Mouse (Mus musculus) cerebellum, postnatal 4 days (tissue): ENCODE results near the gene Acoxl.

ENCODE experiments used
- DNase-seq, 2 experiments: peaks; one replicate each; pipeline ENCODE4 v3.0.0; 2022; ENCODE audit warnings: low spot score in 2 of 2, mixed read lengths in 1 of 2

Gene Acoxl

DNA sequence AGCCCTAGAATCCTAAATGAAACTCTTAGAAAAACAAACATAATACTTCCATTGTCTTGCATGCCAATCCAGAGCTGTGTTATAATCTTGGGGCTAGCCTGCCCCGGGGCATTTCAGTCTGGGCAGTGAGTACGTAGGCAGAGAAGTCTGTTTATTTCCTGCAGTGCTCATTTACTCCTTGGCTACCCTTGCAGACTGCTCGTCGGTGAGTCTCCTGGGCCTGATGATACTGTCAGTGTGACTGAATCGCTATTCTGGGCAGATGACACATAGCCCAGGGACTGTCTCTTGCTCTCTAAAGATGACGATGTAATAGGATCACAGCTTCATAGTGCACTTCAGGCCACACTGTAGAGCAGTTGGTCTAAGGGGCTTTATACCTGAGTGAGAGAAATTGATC lies 56.2 kb downstream of the Acoxl start:
- DNase-seq, result no peak

DNA sequence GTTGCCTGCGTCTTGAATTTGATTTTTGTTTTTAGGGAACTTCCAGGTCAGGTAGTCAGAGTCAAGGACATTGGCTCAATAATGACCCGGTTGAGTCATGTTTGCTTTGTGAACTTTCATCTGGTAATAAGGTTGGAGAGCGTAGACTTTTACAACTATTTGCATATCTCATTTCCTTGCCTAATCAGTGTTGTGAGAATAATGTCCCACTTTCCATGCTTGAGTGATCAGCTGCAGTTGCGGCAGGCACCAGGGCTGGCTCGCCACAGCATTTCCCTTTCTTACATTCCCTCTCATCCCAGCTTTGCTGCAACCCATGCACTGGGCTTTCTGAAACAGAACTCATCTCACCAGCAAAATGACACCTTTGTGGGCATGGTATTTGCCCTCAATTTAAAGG lies 59.0 kb downstream of the Acoxl start:
- no peak for DNase-seq

DNA sequence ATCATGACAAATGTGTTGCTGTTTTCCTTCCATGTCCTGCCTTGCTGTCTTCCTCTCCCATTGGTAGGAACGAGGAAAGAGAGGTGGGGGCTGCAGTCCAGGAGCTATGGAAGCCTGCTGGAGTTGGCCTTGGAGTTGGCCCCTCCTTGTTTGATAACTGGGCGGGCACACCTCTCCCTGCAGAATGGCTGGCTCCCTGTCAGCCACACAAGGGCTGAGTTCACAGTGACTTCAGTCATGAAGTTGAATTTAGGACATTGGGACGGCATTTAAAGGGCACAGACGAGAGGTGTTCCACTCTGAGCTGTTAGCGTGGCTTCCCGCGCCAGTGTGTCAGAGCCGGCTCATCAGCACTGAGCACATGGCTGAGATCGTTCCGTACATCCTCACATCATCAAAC lies 66.2 kb downstream of the Acoxl start:
- no peak for DNase-seq

DNA sequence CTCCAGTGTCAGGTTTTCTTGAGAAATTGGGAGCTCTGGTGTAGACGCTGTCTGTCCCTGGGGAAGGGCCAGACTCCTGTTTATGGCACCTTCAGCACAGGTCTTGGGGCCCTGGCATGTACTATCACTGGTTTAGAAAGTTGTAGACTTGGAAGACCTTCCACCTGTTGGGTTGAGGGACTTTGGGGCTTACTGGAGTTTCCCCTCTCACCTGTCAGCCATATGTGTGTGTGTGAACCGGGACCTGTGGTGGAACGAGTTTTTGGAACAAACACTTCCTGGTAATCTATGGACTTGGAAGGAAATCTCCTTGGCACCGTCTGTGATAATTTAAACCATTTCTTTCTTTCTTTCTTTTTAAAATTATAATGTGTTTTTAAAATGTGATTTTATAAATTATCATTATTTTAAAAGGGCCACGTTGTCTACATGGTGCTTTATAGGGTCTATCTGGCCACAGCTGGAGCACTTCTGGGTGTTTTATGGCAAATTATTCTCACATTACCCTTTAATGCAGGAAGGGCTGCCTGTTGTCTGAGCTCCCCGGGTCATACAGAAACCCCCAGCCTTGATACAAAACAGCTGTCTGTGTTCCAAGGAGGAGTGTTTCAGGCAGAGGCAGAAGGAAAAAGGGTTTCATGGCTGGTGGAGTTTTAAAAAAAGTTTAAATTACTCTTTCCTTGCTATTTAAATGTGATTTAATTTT lies 68.5 kb downstream of the Acoxl start:
- DNase-seq, result no peak

DNA sequence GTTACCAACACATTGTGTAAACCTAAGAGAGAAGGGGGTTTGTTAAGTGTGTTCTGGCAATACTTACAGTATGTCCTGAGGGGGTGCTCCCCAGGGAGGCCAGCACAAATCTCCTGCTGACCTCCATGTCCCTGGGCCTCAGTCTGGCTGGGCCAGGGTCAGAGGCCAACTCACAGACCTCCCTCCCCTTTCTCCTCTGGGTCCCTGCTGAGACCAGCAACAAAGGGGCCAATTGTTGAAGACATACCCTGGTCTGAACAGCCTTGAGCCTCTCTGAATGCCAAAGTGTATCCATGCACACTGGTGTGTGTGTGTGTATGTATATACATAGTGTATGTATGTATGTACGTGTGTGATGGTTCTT lies 69.0 kb downstream of the Acoxl start:
- DNase-seq, result no peak

DNA sequence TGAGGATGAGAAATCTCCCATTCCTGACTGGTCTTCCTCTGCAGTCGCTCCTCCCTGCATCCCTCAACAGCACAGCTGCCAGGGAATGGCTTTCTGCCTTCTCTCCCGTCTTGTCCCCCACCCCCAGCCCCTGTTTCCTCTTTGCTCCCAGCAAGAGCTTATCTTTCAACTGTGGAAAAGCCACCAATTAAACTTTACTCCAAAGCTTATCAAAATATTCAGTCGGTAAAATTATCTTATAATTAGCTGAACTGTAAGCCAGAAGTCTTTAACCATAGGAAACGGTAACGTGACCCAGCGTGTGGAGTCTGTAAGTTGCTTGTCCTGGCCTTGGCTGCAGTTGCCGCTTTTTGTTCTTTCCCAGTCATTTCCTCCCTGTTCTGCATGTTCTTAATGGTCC lies 70.2 kb downstream of the Acoxl start:
- DNase-seq, result no peak

DNA sequence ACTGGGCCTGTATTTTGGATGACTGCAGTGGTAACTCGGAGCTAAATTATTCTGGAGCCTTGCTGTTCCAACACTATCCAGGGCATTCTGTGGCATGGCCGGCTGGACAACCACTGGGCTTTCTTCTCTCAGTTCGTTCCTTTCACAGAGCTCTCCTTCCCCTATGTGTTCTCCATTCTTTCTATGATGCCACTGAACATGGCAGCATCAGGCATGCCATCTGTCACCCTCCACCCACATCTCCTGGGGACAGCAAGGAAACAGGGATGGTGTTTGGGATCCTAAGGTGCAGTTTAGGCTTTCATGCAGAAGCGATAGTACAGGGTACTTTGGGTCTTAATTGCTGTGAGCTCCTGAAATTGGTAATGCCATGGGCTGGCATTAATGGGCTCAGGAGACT lies 71.1 kb downstream of the Acoxl start:
- no peak for DNase-seq

DNA sequence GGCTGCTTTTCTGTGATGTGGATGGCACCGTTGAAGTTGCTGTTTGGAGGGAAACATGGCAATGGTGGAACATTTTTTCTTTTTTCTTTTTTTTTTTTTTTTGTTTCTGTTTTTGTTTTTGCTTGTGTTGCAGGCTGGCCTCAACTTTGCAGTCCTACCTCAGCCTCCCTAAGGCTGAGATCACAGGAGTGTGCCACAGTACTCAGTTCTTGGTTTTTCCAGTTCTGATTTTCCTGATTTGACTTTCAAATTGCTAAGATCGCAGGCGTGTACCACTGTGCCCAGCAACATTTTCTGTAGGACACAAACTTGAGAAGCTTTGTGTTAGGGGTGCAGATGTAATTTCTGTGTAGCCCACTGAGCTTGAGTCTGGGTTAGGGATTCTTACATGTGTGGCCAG lies 72.9 kb downstream of the Acoxl start:
- DNase-seq, result no peak

DNA sequence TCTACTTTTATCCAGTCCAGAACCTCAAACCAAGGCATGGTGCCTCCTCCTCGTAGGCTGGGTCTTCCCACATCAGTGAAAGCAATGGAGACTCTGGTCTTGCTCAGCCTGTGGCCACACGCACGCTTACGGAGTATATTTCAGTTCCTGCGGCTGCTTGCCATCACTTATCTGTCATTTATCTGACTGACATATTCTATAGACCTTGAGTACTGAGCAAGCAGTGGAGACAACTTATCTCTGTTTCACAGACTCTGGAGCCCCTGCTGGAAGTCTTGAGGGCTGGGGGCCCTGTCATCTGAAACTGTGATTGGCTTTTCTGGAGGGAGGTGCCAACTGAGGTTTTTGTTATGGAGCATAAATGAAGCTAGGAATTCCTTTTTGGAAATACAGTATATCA lies 75.4 kb downstream of the Acoxl start:
- DNase-seq, result no peak

DNA sequence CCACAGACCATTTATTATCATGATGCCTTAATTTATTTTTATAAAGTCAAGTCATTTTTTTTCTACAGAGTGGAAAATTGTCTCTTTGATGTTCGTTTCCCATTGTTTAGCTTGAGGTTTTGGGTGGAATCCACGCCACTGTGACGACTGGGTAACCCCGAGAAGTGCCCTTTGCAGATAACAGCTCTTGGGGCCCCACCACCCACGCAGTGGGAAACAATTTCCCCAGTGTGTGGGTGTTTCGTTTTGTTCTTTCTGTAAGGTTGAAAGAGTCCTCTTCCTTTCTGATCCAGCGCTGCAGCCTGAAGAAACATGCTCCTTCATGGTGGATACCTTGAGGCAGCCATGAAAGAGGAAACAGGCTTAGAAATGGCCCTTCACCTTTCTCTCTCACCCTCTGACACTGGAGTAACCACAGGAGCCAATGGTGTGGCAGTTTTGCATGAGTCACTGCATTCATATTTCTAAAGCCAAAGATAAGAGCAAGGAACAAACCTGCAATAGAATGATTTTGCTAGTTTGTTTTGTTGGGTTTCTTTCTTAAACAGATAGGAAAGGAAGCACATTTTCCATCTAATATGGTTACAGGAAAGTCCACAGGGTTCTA lies 78.2 kb downstream of the Acoxl start:
- DNase-seq, result no peak

DNA sequence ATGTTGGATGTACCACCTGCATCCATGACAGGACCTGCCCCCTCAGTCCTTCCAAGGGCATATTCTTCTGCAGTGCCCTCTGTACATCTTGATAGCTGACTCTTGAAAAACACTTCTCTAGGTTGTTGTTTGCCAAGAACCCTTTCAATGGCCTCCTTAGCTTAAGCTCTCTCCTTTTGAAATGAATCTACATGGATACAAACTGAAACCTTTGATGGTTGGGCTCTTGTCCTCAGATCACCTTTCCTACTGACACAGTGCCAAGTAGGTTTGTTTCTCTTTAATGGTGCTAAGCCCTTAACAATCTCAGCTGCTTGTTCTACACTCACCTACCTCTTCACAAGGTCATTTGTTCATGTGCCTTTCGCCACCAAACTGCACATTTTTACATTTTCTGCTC lies 81.1 kb downstream of the Acoxl start:
- no peak for DNase-seq

DNA sequence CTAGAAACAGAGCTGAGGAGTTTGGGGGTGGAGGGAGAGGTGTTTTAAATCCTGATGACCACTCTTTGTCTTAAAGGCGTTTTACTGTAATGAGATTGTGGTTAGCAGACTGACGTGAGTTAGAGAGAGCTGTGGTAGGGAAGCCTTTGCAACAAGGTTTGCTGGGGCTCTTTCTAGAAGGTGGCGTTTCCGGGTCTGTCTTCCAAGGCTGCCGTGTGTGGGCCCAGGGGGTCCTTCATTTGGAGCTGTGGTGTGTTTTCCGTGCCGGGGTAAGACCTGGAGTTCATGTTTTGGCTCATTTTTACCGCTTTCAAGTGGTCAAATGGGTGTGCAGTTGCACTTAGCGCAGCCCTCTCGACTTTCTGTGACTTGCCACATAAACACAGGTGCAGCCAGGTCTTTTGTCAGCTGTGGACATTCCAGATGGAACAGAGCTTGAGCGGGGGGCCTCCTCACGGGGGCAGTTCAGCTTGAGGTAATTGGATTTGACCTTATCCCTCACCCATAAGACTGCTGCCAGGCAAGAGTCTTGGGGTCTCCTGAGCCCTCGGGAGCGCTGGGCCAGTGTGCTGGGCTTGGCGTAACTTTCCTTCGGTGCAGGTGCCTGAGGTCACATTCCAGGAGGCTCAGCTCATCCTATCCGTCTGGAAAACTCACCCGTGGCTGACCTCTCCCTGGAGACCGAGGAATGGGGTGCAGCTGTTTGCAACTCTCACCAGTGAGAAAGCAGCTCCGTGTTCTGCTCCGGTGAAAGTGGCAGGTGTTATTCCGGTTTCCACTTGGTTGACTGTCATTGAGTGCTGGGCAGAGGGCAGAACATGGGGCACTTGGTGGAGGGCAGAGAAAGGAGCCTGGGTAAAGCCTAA lies 83.6 kb downstream of the Acoxl start:
- no peak for DNase-seq

DNA sequence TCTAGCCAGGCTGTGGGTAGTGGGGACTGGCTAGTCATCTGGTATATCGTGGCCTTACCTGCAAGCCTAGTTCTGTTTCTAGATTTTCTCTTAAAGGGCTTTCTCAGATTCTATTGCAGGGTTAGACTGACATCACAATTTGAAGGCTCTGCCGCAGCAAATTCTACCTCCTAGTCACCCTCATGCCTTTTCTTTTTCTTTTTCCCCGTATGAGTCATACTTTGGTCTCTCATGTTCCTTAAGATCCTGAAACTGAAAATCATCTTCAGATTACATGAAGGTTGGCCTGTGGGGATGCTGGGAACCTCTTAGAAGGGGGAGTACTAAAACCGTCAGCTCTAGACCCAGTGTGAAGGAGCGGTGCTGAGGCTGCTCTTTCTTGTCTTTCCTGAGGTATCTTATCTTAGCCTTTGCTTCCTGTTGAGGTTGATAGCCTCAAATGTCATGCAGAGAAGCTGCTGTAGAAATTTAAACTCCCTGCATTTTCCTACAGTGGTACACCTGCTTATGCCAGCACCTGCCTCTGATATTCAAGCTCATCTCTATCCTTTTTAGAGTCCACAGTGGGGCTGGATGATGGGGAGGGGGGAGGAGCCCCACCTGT lies 84.5 kb downstream of the Acoxl start:
- no peak for DNase-seq

DNA sequence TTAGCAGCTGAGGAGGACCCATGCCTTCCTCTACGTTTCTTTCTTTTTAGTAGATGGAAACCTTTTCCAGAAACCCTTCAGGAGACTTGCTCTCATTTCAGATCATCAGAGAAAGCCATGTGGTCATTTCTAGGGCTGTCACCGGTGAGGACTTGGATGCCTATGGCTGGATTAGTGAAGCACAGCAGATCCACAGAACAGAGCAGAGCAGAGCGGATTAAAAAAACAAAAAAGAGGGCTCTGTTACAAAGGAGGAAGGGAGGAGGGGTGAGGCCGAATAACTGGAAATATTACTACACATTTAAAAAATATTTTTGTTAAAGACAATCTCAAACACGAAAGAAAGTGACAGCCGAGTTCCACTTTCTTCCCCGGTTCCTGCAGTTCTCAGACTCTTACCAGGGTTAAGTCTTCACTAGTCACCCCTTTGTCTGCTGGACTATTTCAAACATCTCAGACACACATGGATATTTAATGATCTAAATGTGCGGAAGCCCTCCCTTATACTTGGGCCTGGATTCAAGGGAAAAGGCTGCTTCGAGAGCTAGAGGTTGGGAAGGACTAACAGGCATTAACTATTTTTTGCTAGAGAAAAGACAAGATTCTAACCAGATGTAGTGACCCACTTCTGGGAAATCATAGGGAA lies 88.1 kb downstream of the Acoxl start:
- no peak for DNase-seq

DNA sequence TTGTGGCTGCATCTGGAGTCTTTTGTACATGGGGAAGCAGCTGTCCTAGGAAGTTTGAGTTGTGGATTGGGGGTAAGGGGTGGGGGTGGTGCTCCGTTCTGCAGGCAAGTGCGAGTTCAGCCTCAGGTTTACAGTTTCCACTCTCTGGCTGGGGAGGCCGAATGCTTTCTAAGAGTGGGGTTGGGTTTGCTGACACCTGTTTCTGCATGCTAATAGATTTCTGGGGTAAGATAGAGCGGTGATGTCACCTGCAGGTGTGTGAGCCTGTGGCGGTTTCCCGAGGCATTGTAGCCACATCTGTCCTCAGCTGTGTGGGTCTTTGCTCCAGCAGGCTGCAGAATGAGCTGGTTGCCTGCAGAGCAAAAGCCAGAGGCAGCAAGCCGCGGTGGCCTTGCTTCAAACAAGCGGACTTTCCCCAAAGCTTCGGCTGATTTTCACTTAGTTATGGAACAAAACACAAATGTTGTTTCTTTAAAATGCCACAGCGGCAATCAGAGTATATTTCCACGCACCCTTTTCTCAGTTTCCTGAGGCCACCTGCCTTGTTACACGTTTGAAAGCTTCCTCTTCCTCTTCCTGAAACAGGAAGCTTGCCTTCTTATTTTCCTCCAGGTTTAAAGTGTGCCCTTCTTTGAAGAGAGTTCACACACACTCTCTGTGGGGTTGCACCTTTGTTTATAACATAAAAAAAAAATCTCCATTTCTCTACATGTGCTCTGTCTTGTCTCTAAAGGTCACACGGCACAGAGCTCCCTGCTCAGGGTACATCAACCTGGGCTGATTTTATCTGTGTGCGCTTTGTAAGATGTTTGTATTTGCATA lies 89.0 kb downstream of the Acoxl start:
- DNase-seq, result no peak

DNA sequence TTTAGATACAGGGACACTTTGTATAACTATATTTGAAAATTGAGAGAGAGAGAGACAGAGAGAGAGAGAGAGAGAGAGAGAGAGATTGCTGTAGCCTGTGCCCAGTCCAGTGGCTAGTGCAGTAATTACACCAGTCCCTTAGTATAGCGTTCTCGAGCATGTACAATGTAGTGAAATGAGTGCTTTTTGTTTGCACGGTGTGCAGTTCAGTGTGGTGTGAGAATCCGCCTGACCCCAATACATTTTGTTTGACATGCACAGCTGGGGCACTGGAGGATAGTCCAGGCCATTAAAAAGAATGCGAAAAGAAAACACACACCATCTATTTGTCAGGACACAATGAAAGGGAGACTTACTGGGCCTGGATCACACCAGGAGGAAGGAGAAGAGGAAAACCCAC lies 89.6 kb downstream of the Acoxl start:
- no peak for DNase-seq

DNA sequence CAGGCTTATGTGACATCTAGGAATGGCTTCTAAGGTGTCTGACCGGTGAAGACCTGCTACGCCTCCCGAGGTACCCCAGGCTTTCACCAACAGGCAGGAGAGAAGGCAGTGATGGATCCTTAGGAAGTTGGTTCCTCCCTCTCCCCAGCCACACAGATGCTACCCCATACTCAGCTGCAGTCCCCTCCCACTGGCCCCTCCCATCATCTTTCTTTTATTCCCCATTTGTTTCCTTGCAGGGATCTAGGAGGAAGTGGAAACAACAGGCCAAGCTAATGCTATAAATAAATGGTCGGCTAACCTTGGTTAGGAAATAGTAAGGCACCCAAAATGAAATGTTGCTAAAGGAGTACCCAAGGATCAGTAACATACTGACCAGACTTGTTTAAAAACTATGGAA lies 90.2 kb downstream of the Acoxl start:
- no peak for DNase-seq

DNA sequence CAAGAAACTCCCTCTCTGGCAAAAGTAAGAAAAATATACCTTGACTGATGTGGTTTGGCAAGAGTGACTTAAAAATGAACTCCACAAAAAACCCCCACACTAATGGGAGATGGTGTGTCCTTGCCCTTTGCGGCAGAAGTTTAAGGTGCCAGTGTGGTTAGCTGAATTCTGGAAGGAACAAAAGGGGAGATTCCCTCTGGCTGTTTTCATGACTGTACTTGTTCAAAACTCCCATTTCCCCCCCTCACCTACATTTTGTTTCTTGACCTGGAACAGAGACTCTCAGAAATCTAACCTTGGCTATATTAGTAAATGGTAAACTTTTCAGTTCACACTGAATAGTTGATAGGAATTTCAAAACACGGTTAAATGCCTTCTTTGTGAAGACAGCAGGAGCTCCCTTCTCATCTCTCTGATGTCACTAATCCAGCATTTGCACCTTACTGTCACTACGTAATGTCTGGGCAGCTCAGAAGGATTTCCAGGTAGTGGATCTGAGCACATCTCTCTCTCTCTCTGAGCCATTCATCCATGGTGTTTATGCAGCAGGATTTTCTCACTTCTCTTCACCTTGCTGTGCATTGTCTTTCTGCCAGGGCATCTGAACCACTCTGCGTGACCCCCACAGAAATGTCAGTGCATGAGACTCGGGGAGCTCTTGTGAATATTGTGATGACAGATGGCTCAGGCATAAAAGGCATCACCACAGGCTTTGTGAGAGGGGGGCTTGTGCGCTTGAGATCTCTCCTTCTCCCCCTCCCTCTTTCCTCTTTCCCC lies 91.5 kb downstream of the Acoxl start:
- DNase-seq, result no peak

DNA sequence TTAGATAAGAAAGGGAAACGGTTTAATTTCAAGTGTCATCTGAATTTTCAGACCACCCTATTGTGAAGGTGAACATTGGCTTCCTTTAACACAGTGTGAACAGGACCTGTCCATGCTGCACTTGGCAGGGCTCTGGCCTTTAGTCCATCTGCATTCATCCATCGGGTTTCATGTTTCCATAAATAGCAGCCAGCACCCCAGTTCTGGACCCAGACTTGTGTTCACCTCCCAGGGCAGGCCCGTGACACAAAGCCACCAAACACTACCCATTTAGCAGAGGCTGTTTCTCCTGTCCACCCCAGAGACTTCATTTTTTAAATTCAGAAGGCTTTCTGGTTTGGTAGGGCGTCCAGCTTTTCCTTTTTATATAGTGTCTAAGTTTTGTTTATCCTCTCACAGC lies 92.9 kb downstream of the Acoxl start:
- DNase-seq, result no peak

DNA sequence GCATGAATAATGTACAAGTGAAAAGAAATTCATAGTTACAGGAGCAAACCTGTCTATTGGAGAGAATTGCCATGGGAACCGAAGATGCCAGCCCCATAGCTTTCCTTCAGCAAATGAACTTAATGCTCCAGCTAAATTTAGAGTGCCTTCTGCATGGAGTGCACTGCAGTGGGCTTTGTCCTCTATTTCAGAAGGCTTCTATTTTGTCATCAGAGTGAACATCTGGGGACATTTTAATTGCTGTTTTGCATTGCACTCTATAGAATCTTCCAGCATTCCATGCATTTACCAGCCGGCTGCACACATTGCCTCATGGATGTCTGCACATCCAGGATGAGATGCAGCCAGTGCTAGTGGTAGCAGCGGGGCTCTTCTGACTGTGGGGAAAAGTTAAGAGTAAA lies 94.9 kb downstream of the Acoxl start:
- no peak for DNase-seq

DNA sequence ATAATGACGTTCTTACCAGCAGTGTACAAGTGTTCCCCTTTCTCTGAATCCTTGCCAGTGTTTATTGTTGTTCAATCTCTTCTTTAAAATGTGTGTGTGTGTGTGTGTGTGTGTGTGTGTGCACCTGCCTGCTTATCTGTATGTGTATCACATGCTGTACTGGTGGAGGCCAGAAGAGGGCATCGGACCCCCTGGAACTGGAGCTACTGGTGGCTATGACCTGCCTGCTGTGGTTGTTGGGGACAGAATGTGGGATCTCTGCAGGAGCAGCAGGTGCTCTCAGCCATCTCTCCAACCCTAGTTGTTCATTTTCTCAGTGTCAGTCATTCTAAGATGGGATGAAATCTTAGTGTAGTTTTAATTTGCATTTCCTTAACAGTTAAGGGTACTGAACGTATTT lies 98.4 kb downstream of the Acoxl start:
- DNase-seq, result no peak
